Comparison of ENCODE assay signal across 7 mouse cellular contexts in the genomic region with DNA sequence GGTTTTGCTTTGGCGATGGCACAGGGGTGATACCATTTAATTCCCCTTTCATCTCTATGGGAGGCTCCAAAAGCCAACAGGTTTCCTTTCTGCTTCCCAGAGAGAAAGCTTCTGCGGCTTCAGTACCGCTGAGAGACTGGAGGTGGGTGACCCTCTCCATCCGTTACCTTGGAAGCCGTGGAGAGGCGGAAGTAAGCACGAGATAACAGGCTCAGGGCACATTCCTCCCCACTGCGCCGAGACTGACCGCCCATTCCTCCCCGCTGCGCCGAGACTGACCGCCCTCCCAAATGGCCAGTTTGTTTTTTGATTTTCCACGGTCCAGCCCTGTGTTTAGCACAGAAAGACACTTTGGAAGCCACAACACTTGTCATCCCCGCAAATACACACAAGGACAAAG. TPM values are rescaled to one million over a fixed set of nuclear protein-coding genes. Genes with fewer than 3 reads are reported as not detected.
DNase-seq lines count a peak whose midpoint lies in the region; ATAC-seq lines count a peak whose summit lies in the region.

No protein-coding gene starts in this region.

- no peaks in the 10 kb centered on the region for H3K9me3 ChIP-seq in forebrain, embryonic 11.5 days (ENCODE audit: control insufficient read depth, low read length)
- H3K9me3 ChIP-seq in intestine, embryonic 15.5 days = no peaks in the 10 kb centered on the region
- H3K9me3 ChIP-seq in midbrain, embryonic 10.5 days (replicated peaks) = no peaks in the 10 kb centered on the region

- H3K36me3 ChIP-seq in forebrain, embryonic 11.5 days (ENCODE audit: control insufficient read depth, insufficient read depth, low read length) = no peaks in the 10 kb centered on the region
- no peaks in the 10 kb centered on the region for H3K36me3 ChIP-seq in intestine, embryonic 15.5 days
- H3K36me3 ChIP-seq in midbrain, embryonic 10.5 days = no peaks in the 10 kb centered on the region

- H3K4me2 ChIP-seq in forebrain, embryonic 11.5 days (ENCODE audit: low read depth, low read length, severe bottlenecking) = peak overlapping the region; percentile 37
- H3K4me2 ChIP-seq in intestine, embryonic 15.5 days (replicated peaks) = peak overlapping the region; percentile 46

- peak; percentile 82 for DNase-seq in embryo, embryonic 10 days (ENCODE audit: low spot score)
- DNase-seq in forebrain, embryonic 11.5 days (ENCODE audit: low spot score) = peak; percentile 70
- peak; percentile 71 for DNase-seq in midbrain, embryonic 10.5 days (ENCODE audit: low spot score)
- no peak for DNase-seq in thymus, adult 18-20 months
- DNase-seq in right cerebral cortex, postnatal 4 days = no peak
- DNase-seq in right cerebral cortex, postnatal 10 days (ENCODE audit: low spot score in 2 of 2) = no peak

- ATAC-seq in forebrain, embryonic 11.5 days (replicated peaks; ENCODE audit: low FRiP score) = no peak; the same call in 1 of the 2 replicates
- ATAC-seq in intestine, embryonic 15.5 days = no peak

- under 1% methylated on average over 16 of the region's 16 CpGs for WGBS in forebrain, embryonic 11.5 days
- 1% methylated on average over 16 of the region's 16 CpGs for WGBS in intestine, embryonic 15.5 days
- WGBS in midbrain, embryonic 10.5 days = under 1% methylated on average over 16 of the region's 16 CpGs

- H3K9ac ChIP-seq in forebrain, embryonic 11.5 days (ENCODE audit: low read length) = 0 out of 2 replicates have a peak overlapping the region, but pooled peaks have one; percentile 3
- H3K9ac ChIP-seq in intestine, embryonic 15.5 days = no peak overlapping the region

- peaks cover 29% of the 10 kb centered on the region for H3K4me1 ChIP-seq in forebrain, embryonic 11.5 days (replicated peaks; ENCODE audit: control insufficient read depth, insufficient read depth, low read length)
- H3K4me1 ChIP-seq in intestine, embryonic 15.5 days (replicated peaks) = no peaks in the 10 kb centered on the region; the same call in 1 of the 2 replicates
- H3K4me1 ChIP-seq in midbrain, embryonic 10.5 days = peaks cover 65% of the 10 kb centered on the region

- peaks cover 10% of the 10 kb centered on the region for H3K27me3 ChIP-seq in forebrain, embryonic 11.5 days (ENCODE audit: control insufficient read depth, insufficient read depth, low read length)
- peaks cover 12% of the 10 kb centered on the region; the same call in 1 of the 2 replicates for H3K27me3 ChIP-seq in intestine, embryonic 15.5 days (replicated peaks)
- H3K27me3 ChIP-seq in midbrain, embryonic 10.5 days (ENCODE audit: low read depth, poor library complexity, severe bottlenecking) = peaks cover 100% of the 10 kb centered on the region

- H3K4me3 ChIP-seq in forebrain, embryonic 11.5 days (ENCODE audit: low read depth, low read length) = peak overlapping the region; percentile 5; the same call in 1 of the 2 replicates
- H3K4me3 ChIP-seq in intestine, embryonic 15.5 days (replicated peaks) = no peak overlapping the region; the same call in 1 of the 2 replicates
- H3K4me3 ChIP-seq in midbrain, embryonic 10.5 days = peak overlapping the region; percentile 43

- no peak overlapping the region for H3K27ac ChIP-seq in forebrain, embryonic 11.5 days (ENCODE audit: low read depth, low read length)
- H3K27ac ChIP-seq in intestine, embryonic 15.5 days = no peak overlapping the region
- H3K27ac ChIP-seq in midbrain, embryonic 10.5 days (replicated peaks) = peak overlapping the region; percentile 43; the same call in 1 of the 2 replicates

RNA-seq across cellular contexts. Expression of gene Olig2, which starts 55.4 kb away (rescaled TPM):
- polyA plus RNA-seq in forebrain, embryonic 11.5 days (2014; fragmentation: Nextera tagmentation; extraction: Ambion mirVana) = 20.3 and 27.4 TPM in 2 replicates
- polyA plus RNA-seq in intestine, embryonic 15.5 days (2015; fragmentation: Nextera tagmentation; extraction: Ambion mirVana) = not detected in 2 replicates
- 7.4 and 7.6 TPM in 2 replicates for polyA plus RNA-seq in midbrain, embryonic 10.5 days (2016; fragmentation: Nextera tagmentation; extraction: Ambion mirVana)

Comparison
In these comparisons a context has a peak if more than half of its experiments do, and no peak if none do; other contexts are left out.
1. DNase-seq: peak in embryo, embryonic 10 days (single experiment), forebrain, embryonic 11.5 days (single experiment) and midbrain, embryonic 10.5 days (single experiment); none in thymus, adult 18-20 months (0 of 2), right cerebral cortex, postnatal 4 days (single experiment) and right cerebral cortex, postnatal 10 days (0 of 2).